Mouse (Mus musculus): ENCODE measurements around the gene Avpi1. TPM values are rescaled to one million over a fixed set of nuclear protein-coding genes. Genes with fewer than 3 reads are reported as not detected.

Gene Avpi1
- total RNA-seq, 2 experiments from 2014 or later, result 7.5 to 10.5 TPM

- intact Hi-C loops (cut with DNase I), result loop anchor here (2.0 to 5.0 kb wide), 2 partner anchors 20 to 109 kb away; partner anchors contain the start of gene Ankrd2
Observed at GRCm38 (mm10) chr19:42146276-42147010, 17.6 kb upstream of the Avpi1 start.

GRCm38 (mm10) chr19:42145731-42146130, 16.9 kb upstream of the Avpi1 start:
- no peak for DNase-seq

More at GRCm38 (mm10) chr19:42146276-42147010, 17.6 kb upstream of the Avpi1 start:
- no peak for DNase-seq

GRCm38 (mm10) chr19:42145210-42145609, 16.4 kb upstream of the Avpi1 start:
- DNase-seq, result no peak
- intact Hi-C loops (cut with DNase I), result loop anchor here (5.0 kb wide), 1 partner anchor 108 kb away; the partner anchor contains the start of gene Ankrd2

More at GRCm38 (mm10) chr19:42145731-42146130, 16.9 kb upstream of the Avpi1 start:
- intact Hi-C loops (cut with DNase I), result loop anchor here (2.0 to 5.0 kb wide), 2 partner anchors 21 to 108 kb away; partner anchors contain the start of gene Ankrd2

- intact Hi-C loops (cut with DNase I), result loop anchor here (5.0 kb wide), 1 partner anchor 107 kb away; the partner anchor contains the start of gene Ankrd2
- DNase-seq, result peak; percentile 74 to 82
Observed at GRCm38 (mm10) chr19:42144541-42145167, 15.8 kb upstream of the Avpi1 start.

- DNase-seq, result no peak
- intact Hi-C loops (cut with DNase I), result no loop called here
Observed at GRCm38 (mm10) chr19:42144067-42144466, 15.2 kb upstream of the Avpi1 start.

- DNase-seq, result no peak
- intact Hi-C loops (cut with DNase I), result no loop called here
Observed at GRCm38 (mm10) chr19:42142757-42143156, 13.9 kb upstream of the Avpi1 start.

GRCm38 (mm10) chr19:42141998-42142397, 13.1 kb upstream of the Avpi1 start:
- intact Hi-C loops (cut with DNase I), result no loop called here
- no peak for DNase-seq

GRCm38 (mm10) chr19:42139724-42140517, 11.1 kb upstream of the Avpi1 start:
- no peak for DNase-seq
- intact Hi-C loops (cut with DNase I), result no loop called here

GRCm38 (mm10) chr19:42138517-42139285, 9.8 kb upstream of the Avpi1 start:
- DNase-seq, result no peak
- intact Hi-C loops (cut with DNase I), result no loop called here

GRCm38 (mm10) chr19:42137167-42137672, 8.4 kb upstream of the Avpi1 start:
- DNase-seq, result no peak
- intact Hi-C loops (cut with DNase I), result no loop called here

- DNase-seq, result no peak
- intact Hi-C loops (cut with DNase I), result no loop called here
Observed at GRCm38 (mm10) chr19:42136126-42136525, 7.3 kb upstream of the Avpi1 start.

- intact Hi-C loops (cut with DNase I), result no loop called here
- no peak for DNase-seq
Observed at GRCm38 (mm10) chr19:42135070-42135469, 6.2 kb upstream of the Avpi1 start.

GRCm38 (mm10) chr19:42131101-42131500, 2.2 kb upstream of the Avpi1 start:
- DNase-seq, result no peak
- intact Hi-C loops (cut with DNase I), result no loop called here

GRCm38 (mm10) chr19:42130294-42130606, 1.4 kb upstream of the Avpi1 start:
- DNase-seq, result no peak
- intact Hi-C loops (cut with DNase I), result no loop called here

GRCm38 (mm10) chr19:42129509-42130293, 842 bp upstream of the Avpi1 start:
- intact Hi-C loops (cut with DNase I), result no loop called here

GRCm38 (mm10) chr19:42128052-42128740, 663 bp downstream of the Avpi1 start:
- DNase-seq, result no peak
- intact Hi-C loops (cut with DNase I), result no loop called here

More at GRCm38 (mm10) chr19:42129509-42130293, 842 bp upstream of the Avpi1 start:
- DNase-seq, result no peak

GRCm38 (mm10) chr19:42127024-42127423, 1.8 kb downstream of the Avpi1 start:
- intact Hi-C loops (cut with DNase I), result no loop called here
- no peak for DNase-seq

GRCm38 (mm10) chr19:42126219-42126605, 2.6 kb downstream of the Avpi1 start:
- intact Hi-C loops (cut with DNase I), result no loop called here
- no peak for DNase-seq

Data from gastrocnemius, postnatal 36 days (tissue).